Mouse (Mus musculus) brain, adult 2 months (tissue): ENCODE measurements around the gene Rock2.

Experiments
- DNase-seq: peaks from one replicate; pipeline ENCODE4 v3.0.0; 2011; ENCODE audit warnings: low read depth, low spot score

The Rock2 gene

GRCm38 (mm10) chr12:16894396-16895220 lies at the start of gene Rock2:
Gene Rock2, plus strand, starts transcription at chr12:16894895.
- peak; percentile 86 for DNase-seq

GRCm38 (mm10) chr12:16847204-16847792 lies 47.4 kb upstream of the Rock2 start:
- no peak for DNase-seq

GRCm38 (mm10) chr12:16848501-16848900 lies 46.2 kb upstream of the Rock2 start:
- no peak for DNase-seq

GRCm38 (mm10) chr12:16849821-16850220 lies 44.9 kb upstream of the Rock2 start:
- no peak for DNase-seq

GRCm38 (mm10) chr12:16850431-16851375 lies 44.0 kb upstream of the Rock2 start:
- peak; percentile 94 for DNase-seq

- peak; percentile 79 for DNase-seq
These were observed 41.1 kb upstream of the Rock2 start for GRCm38 (mm10) chr12:16853431-16854165.

GRCm38 (mm10) chr12:16855632-16856305 lies 38.9 kb upstream of the Rock2 start:
- DNase-seq: peak; percentile 98

- DNase-seq: no peak
These were observed 38.4 kb upstream of the Rock2 start for GRCm38 (mm10) chr12:16856306-16856679.

GRCm38 (mm10) chr12:16858081-16858480 lies 36.6 kb upstream of the Rock2 start:
- DNase-seq: no peak

GRCm38 (mm10) chr12:16859781-16860180 lies 34.9 kb upstream of the Rock2 start:
- no peak for DNase-seq

- DNase-seq: no peak
These were observed 34.2 kb upstream of the Rock2 start for GRCm38 (mm10) chr12:16860533-16860932.

- no peak for DNase-seq
These were observed 33.7 kb upstream of the Rock2 start for GRCm38 (mm10) chr12:16860961-16861360.

- no peak for DNase-seq
These were observed 30.2 kb upstream of the Rock2 start for GRCm38 (mm10) chr12:16864477-16864876.

GRCm38 (mm10) chr12:16865871-16866270 lies 28.8 kb upstream of the Rock2 start:
- no peak for DNase-seq

- no peak for DNase-seq
These were observed 28.2 kb upstream of the Rock2 start for GRCm38 (mm10) chr12:16866460-16866859.

- DNase-seq: no peak
These were observed 27.4 kb upstream of the Rock2 start for GRCm38 (mm10) chr12:16867306-16867705.

GRCm38 (mm10) chr12:16868618-16869017 lies 26.1 kb upstream of the Rock2 start:
- DNase-seq: no peak

- no peak for DNase-seq
These were observed 25.5 kb upstream of the Rock2 start for GRCm38 (mm10) chr12:16869091-16869778.

- DNase-seq: no peak
These were observed 24.8 kb upstream of the Rock2 start for GRCm38 (mm10) chr12:16869870-16870404.
